Mouse (Mus musculus) lung, adult 2 months (tissue): ENCODE results near the gene Rftn2. TPM values are rescaled to one million over a fixed set of nuclear protein-coding genes. Genes with fewer than 3 reads are reported as not detected.

ENCODE experiments used
- DNase-seq: peaks from one replicate; pipeline ENCODE4 v3.0.0; 2022
- H3K4me1 ChIP-seq: fragments of 200-500 bp; 2 replicates; pipeline ENCODE4 v1.6.1; 2011; ENCODE audit warnings: low read length; ENCODE audit not compliant: control insufficient read depth, insufficient read depth
- H3K4me3 ChIP-seq: fragments of 200-500 bp; replicated peaks from 2 replicates; pipeline ENCODE3; 2011; ENCODE audit warnings: low read depth, mild to moderate bottlenecking, control low read depth, low read length; ENCODE audit errors: extremely low read depth
- CTCF ChIP-seq: fragments of 200-500 bp; IDR thresholded peaks from 2 replicates; pipeline ENCODE4 v1.5.1; 2011; ENCODE audit warnings: mild to moderate bottlenecking, low read length, control low read depth; ENCODE audit not compliant: insufficient read depth
- POLR2A ChIP-seq: fragments of 200-500 bp; IDR thresholded peaks from 2 replicates; pipeline ENCODE4 v1.6.1; 2011; ENCODE audit warnings: low read depth, mild to moderate bottlenecking, control low read depth, low read length, borderline replicate concordance; ENCODE audit errors: extremely low read depth
- WGBS: fragments of 180-500 bp; shearing (Covaris S2); methylation state at CpG from one replicate; pipeline ENCODE4 v1.1.7; 2018; 5-methylcytosine and 5-hydroxymethylcytosine counted together
- polyA plus RNA-seq: library from polyadenylated mRNA; depleted of rRNA; stranded (reverse); fragments of >200 nt; gene quantifications from 2 replicates; pipeline ENCODE4 v1.2.3, GENCODE M21; 2012

Gene Rftn2
- polyA plus RNA-seq, 1 experiment: 10.9 TPM

DNA sequence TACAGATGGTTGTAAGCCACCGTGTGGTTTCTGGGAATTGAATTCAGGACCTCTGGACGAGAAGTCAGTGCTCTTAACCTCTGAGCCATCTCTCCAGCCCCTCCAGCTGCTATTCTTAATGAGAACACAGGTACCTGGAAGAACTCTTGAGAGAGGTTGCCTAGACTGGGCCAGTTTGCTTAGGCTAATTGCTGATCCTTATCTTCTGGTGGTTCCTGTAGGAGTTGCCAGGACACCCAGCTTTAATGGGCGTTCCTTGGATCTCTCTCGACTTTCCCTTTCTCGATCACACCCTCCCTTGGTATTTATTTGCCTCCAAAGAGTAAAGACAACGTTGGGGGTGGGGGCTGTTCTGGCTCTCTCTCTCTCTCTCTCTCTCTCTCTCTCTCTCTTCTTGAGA lies 13.1 kb downstream of the Rftn2 start:
- no peak overlapping the region for H3K4me3 ChIP-seq
- DNase-seq: no peak
- H3K4me1 ChIP-seq: peaks cover 3% of the 10 kb centered on the region; the same call in 1 of the 2 replicates
- TF ChIP-seq CTCF (no peak), POLR2A (no peak)
- 35% methylated on average over 6 of the region's 6 CpGs for WGBS

DNA sequence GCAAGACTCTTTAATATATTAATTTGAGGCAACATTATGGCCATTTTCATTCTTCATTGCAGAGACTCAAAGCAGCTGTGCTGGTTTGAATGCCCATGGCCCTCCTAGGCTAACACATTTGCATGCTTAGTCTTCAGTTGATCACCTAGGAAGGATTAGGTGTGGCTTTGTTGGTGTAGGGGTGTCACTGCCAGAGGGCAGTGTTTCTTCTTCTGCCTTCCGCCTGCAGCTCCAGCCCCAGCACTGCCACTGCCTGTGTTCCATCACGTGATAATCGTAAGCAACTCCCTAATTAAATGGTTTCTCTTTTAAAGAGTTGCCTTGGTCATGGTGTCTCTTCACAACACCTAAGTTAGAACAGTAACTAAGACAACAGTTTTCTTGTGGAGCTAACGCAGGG lies 13.8 kb downstream of the Rftn2 start:
- H3K4me3 ChIP-seq: no peak overlapping the region
- DNase-seq: no peak
- 67% methylated on average over 4 of the region's 4 CpGs for WGBS
- H3K4me1 ChIP-seq: peaks cover 3% of the 10 kb centered on the region; the same call in 1 of the 2 replicates
- TF ChIP-seq POLR2A: no peak
- no peak for TF ChIP-seq CTCF

DNA sequence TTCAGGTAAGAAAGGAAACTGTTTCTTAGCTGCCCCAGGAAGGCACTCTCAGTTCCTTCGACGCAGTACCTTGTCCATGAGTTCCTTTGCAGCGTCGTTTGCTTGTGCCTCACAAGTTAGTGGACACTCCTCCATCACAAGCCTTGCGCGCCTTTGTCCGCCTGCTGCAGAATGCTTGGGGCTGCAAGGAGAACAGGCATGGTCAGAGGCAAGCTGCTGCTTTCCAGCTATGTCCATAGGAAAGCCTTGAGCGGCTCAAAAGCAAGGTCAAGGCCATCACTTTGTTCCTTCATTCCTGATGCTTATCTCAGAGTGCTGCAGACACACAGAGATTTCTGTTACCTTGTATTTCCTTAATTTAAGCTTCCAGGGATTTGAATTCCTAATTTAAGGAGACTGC lies 15.5 kb downstream of the Rftn2 start:
- 75% methylated on average over 8 of the region's 8 CpGs for WGBS
- no peak for TF ChIP-seq POLR2A
- Histone ChIP-seq H3K4me3 (no peak overlapping the region), H3K4me1 (no peaks in the 10 kb centered on the region; the same call in 1 of the 2 replicates)
- no peak for DNase-seq

DNA sequence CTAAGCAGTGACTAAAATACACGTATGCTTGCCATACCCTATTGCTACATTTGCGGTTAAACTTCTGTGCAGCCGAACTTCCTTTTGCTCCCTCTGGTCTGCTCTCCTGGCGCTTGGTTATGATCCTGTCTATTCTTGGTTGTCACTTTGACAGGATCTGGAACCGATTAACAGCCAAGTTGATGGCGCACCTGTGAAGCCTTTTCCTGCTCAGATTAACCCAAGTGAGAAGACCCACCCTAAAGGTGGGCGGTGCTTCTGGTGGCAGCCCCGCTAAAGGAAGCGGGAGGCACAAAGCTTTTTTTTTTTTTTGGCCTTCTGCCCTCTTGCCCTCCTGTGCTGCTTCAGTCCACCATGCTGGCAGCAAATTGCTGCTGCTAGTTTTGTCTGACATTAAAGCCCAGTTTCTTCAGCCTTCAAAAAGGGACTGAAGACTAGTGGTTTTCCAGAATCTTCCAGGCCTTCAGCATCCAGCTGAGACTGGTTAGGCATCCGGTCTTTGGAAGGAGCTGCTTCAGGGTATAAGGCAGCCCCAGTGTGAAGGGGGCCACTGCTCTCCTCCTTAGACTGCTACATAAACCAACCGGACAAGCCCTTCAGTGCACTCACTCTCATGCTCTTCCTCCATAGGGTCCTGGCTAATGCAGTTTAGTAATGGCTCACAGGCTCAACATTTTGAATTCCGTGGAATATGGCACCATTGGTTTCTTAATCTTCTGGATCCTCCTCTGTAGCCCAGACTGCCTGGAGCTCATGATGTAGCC lies 16.2 kb downstream of the Rftn2 start:
- H3K4me3 ChIP-seq: peak overlapping the region; percentile 20
- DNase-seq: no peak
- WGBS: 41% methylated on average over 12 of the region's 12 CpGs
- TF ChIP-seq POLR2A: no peak
- TF ChIP-seq CTCF: no peak
- no peaks in the 10 kb centered on the region; the same call in 1 of the 2 replicates for H3K4me1 ChIP-seq

DNA sequence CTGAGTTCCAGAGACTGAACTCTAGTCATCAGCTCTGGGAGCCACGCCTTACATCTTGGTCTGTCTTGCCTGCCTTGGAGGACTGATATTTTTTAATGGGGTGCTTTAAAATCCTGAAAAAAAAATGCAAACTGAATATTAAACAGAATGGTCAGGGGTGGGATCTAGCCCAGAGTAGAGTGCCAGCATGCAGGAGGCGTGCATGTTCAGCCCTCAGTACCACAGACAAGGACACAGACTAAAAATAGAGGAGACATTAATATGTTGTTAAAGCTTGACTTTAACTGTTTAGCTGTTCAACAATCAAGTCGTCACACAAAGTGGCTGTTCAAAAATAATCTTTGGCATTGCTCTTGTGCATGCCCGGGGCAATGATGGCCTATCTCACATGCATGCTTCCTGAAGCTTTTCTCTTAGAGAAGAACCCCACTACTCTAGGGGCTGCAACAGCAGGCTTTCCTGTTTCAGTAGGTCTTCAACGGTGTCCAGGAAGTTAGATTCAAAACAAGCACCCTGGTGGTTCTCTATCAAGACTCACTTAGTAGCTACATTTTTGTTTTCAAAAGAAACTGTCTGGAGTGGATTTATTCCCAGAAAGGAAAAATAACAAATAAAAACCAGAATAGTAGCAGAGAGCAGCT lies 18.0 kb downstream of the Rftn2 start:
- 40% methylated on average over 5 of the region's 5 CpGs for WGBS
- H3K4me1 ChIP-seq: no peaks in the 10 kb centered on the region; the same call in 1 of the 2 replicates
- TF ChIP-seq POLR2A: no peak
- TF ChIP-seq CTCF: no peak
- DNase-seq: no peak
- H3K4me3 ChIP-seq: no peak overlapping the region

DNA sequence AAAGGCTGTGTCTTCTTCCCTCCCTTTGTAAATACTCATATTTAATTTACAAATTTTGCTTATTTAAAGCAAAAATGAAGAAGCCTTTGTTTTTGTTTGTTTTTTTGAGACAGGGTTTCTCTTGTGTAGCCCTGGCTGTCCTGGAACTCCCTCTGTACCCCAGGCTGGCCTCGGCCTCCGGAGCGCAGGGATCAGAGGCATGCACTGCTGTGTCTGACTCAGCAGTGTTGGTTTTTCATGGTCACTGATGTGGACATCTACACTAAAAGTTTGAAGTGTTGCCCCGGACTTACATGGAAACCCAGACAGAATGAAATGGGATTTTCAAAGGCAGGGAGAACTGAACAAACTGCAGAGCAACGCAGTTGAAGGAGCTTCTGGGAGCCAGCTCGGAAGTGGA lies 19.0 kb downstream of the Rftn2 start:
- Histone ChIP-seq H3K4me1 (no peaks in the 10 kb centered on the region; the same call in 1 of the 2 replicates), H3K4me3 (no peak overlapping the region)
- WGBS: 82% methylated on average over 6 of the region's 6 CpGs
- TF ChIP-seq CTCF: no peak
- TF ChIP-seq POLR2A: no peak
- DNase-seq: no peak

DNA sequence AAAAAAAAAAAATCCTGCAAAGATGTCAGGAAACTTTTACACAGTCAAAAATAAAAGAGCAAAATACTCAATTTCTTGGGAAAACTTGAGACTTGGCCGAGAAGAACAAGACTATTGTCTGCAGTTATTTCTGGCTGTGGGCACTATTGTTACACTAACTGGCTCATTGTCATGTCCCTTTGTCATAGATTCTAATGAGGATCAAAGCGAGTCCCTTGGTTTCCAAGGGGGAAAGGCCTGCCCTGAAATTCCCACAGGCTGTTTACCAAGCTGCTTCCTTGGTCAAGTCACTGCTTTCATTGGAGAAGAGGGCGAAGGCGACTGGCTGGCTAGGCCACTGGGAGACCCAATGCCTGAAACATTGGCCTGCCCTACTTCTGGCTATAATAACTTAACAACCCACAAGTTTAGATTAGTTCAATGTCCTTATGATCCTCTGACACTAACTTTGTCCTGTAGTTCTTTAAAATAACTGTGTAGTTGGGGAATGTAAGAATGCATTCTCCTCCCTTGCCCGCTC lies 20.7 kb downstream of the Rftn2 start:
- DNase-seq: no peak
- WGBS: 57% methylated on average over 5 of the region's 5 CpGs
- TF ChIP-seq POLR2A: no peak
- TF ChIP-seq CTCF: no peak

DNA sequence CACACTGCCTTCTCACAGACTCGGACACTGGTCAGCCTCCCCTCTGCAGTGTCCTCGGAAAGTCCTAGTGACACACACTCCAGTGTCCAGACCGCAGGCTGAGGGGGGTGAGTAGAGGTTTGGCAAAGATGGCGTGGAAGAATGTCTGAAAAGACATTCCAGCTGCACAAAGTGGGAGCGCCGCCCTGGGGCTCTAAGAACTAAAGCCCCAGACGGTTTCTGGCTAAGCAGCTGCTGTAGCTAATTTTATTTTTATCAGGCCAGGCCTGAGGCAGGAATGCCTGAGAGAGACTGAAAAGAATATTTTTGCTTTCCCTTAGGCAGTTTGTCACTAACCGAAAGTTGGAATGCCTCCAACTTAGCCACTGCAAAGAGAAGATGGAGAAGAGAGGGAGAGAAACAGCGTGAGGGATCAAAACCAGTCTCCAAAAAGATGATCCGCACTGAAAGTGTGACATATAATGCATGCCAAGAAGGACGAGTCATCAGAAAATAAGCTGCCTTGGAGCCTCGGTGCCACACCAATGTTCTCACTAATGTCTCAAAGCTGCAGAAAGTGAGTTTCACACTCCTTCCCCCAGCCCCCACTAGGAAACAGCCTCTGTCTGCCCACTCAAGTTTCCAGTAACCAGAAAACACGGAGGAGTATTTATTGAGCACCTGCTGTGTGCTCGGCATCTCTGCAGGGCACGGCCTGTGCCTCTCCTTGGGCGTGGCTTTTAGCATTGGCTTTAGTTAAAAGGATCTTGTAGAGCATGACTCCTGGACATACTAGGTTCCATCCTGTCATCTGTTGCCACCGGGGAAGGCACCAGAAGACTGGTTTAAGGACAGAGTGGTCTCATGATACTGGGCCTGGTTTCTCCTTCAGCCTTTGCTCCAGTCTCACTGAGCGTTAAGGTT lies 24.5 kb downstream of the Rftn2 start:
- TF ChIP-seq CTCF: no peak
- no peak for TF ChIP-seq POLR2A
- H3K4me3 ChIP-seq: peak overlapping the region; percentile 10
- 60% methylated on average over 18 of the region's 18 CpGs for WGBS
- H3K4me1 ChIP-seq: no peaks in the 10 kb centered on the region
- no peak for DNase-seq

More for the DNA sequence above, 20.7 kb downstream of the Rftn2 start:
- Histone ChIP-seq H3K4me3 (no peak overlapping the region), H3K4me1 (no peaks in the 10 kb centered on the region; the same call in 1 of the 2 replicates)

DNA sequence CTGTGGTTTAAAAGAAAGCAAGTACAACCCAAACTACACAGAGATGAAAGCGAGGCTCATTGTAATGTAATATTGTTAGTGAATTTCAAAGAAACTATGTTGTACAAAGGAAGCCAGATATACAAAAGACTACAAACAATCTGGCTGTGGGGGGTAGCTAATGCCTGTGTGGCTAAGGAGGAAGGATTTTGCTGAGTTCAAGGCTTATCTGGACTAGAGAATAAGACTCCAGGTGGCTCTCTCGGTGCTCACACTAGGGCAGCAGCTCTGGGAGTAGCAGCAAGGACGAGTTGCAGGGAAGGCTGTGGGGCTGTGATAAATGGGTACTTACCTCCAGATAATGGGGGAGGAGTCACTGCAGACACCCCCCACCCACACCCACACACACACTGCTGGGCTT lies 27.9 kb downstream of the Rftn2 start:
- TF ChIP-seq POLR2A (no peak), CTCF (no peak)
- DNase-seq: no peak
- Histone ChIP-seq H3K4me3 (no peak overlapping the region), H3K4me1 (no peaks in the 10 kb centered on the region)
- WGBS: 41% methylated on average over 3 of the region's 3 CpGs
